Mouse (Mus musculus) embryonic stem cell, embryonic (primary cell): ENCODE data around the gene Olfr770.
"Not testable (repeated sequence)": the region's sequence is repeated elsewhere in the genome, so short reads cannot be mapped to it uniquely, and the experiment has no call there.

Experiments used
- CTCF ChIA-PET, 4 experiments: fragments of 300-600 bp in 2 of 4; fragments of 350-600 bp in 2 of 4; sonication (Branson Sonifier 250); formaldehyde crosslinking; loops; one replicate each; lab custom pipeline; 2022; ENCODE audit warnings: inconsistent platforms in 2 of 4; lab: Charles Lee
- POLR2A ChIA-PET, 4 experiments: fragments of 300-600 bp in 2 of 4; fragments of 350-600 bp in 2 of 4; sonication (Branson Sonifier 250); formaldehyde crosslinking; loops; one replicate each; lab custom pipeline; 2022; ENCODE audit warnings: antibody characterized with exemption in 4 of 4, inconsistent platforms in 1 of 4; lab: Charles Lee

Gene Olfr770

DNA sequence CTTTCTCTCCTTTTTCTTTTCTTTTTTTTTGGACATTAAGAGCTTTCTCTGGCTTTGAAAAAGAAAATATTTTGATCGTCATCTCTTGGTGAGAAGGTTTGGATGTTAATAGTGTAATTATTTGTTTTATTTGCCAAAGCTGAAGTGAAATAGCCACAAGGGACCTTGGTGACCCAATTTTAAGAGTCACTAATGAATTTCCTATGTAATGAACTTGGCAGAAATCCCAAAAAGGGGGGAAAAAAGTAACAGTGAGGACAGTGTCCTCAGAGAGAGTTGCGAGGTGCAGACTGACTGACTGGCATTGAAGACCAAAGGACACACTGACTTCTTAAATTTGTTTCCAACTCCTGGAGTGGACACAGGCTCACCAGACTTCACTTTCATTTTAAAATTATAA, at the start of gene Olfr770:
Olfr770 (minus strand) TSS at position 101 of the 400 bp plus-strand sequence.
- POLR2A ChIA-PET = no interaction called here

DNA sequence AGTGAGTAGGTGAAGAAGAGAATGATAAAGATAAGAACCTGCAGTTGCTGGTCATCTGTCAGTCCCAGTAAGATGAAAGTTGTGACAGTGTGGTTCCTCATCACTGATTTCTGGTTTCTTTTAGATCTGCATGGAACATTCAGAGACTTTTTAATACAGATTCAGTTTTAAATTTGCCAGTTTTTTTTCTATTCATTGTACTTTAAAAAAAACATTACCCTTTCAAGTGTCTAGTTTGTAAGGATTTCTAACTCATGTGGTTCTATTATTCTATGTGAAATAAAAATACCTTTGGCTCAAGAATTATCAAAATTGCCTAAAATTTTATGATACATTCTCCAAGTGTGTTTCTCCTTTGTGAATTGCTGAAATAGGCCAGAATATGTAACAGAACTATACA, 48.5 kb upstream of the Olfr770 start, which contains the start of gene Olfr773:
Olfr773 (minus strand) TSS at position 101 of the 400 bp plus-strand sequence.
- CTCF ChIA-PET, POLR2A ChIA-PET: not testable (repeated sequence)

More for the DNA sequence above, at the start of gene Olfr770:
- CTCF ChIA-PET = no interaction called here

DNA sequence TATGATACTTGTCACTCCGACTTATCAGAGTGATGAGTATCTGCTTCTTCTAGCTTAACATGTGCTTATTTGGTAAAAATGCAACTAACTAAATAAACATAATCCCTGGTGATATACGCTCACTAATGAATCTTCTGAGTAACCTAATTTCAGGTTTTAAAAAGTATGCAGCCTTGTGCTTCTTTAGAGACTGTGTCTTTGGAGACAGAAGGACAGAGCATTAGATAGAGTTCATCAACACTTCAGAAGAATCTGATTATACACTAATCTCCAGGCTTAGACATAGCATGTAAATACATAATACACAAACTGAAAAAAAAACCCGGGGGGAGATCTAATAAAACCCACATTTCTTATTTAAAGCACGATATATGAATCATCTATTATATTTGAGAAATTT, 39.0 kb upstream of the Olfr770 start, which contains the start of gene Olfr772:
Olfr772 (minus strand) TSS at position 101 of the 400 bp plus-strand sequence.
- POLR2A ChIA-PET, CTCF ChIA-PET: not testable (repeated sequence)

DNA sequence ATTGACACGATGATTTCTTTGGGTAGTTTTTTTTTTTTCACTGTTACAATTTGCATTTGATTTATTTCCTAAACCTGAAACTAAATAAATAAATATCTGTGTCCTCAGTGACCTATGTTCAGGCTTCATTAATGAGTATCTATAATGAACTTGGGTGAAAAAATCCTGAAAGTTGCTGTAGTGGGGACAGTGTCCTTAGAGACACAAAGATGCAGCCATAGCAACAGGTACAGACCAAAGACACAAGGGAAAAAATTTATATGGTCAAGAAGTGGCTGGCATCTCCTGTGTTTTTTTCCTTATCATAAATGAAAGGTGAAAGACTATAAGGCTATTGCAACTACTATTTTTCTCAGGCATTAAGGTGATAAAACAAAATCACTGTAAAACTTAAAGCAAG, 25.9 kb upstream of the Olfr770 start, which contains the start of gene Olfr771:
Olfr771 (minus strand) TSS at position 101 of the 400 bp plus-strand sequence.
- POLR2A ChIA-PET = no interaction called here
- CTCF ChIA-PET = no interaction called here

- CTCF ChIA-PET = no interaction called here
- POLR2A ChIA-PET = no interaction called here
These were observed 21.0 kb downstream of the Olfr770 start, which contains the start of gene Olfr769 for GRCm38 (mm10) chr10:129117761-129118160. Olfr769 (minus strand) TSS chr10:129117861.

DNA sequence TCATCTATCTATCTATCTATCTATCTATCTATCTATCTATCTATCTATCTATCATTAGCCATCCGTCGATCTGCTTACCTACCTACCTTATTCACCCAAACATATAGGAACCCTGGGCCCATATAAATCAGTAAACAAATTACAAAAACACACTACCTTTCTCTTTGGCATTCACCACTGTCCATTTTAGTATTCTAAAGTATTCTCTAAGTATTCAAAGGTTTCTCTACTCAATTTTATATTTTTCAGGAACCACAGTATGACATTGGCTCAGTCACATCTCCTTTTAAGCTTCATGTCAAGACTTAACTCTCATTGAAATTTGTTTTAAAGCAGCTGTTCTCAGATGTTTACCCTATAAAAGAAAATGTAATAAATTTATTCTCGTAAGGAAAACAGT, 23.7 kb downstream of the Olfr770 start:
- POLR2A ChIA-PET = no interaction called here

DNA sequence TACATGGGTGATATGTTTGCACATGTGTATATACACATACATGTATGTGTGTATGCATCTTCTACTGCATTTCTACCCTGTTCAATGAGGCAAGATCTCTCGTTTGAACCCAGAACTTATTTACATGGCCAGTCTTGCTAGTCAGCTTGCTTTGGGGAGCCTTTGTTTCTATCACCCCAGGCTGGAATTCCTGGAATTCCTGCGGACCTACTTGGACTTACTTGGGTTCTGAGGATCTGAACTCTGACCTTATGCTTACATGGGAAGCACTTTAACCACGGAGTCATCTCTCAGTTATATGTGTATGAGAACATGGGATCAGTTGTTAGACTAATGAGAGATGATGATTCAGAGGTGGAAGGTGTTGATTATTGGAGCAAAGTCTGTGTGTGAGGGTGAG, 37.6 kb downstream of the Olfr770 start:
- CTCF ChIA-PET = no interaction called here
- POLR2A ChIA-PET = no interaction called here

More for the DNA sequence above, 23.7 kb downstream of the Olfr770 start:
- CTCF ChIA-PET = no interaction called here

DNA sequence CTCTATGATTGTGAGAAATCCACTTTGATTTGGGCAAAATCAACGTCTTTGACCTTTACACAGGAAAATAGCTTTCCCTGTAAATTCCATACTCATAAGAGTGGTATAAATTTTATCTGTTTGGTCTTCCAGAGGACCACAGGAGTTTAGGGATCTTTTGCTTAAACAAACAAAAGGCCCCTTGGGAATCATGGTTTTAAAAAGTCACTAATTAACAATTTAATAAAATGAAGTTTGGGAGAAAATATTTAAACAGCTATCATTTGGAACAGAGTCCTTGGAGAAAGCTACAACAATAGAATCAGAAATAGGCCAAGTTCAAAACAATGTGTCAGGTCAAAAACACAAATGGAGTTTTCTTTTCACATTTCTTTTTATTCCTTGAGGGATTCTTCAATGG, 39.5 kb downstream of the Olfr770 start, which contains the start of gene Olfr768:
Olfr768 (minus strand) TSS at position 101 of the 400 bp plus-strand sequence.
- ChIA-PET CTCF (no interaction called here), POLR2A (no interaction called here)

- POLR2A ChIA-PET, CTCF ChIA-PET: not testable (repeated sequence)
These were observed 56.0 kb downstream of the Olfr770 start, which contains the start of gene Olfr767 for GRCm38 (mm10) chr10:129082810-129083209. Olfr767 (minus strand) TSS chr10:129082910.
